Mouse (Mus musculus): ENCODE measurements around the gene Slc25a3. TPM values are rescaled to one million over a fixed set of nuclear protein-coding genes. Genes with fewer than 3 reads are reported as not detected.

Gene Slc25a3
- total and polyA plus RNA-seq, 2 experiments from 2014 or later, result 336 to 607 TPM

- H3K27ac ChIP-seq (ENCODE audit: low read depth, low read length), result no peak overlapping the region
- peak overlapping the region; percentile 47 for H3K4me2 ChIP-seq (ENCODE audit: low read depth)
- no peaks in the 10 kb centered on the region for H3K9me3 ChIP-seq (ENCODE audit: low read length)
- H3K4me3 ChIP-seq (ENCODE audit: low read depth, low read length), result peak overlapping the region; percentile 96
- 0 out of 2 replicates have a peak overlapping the region, but pooled peaks have one; percentile 29 for H3K9ac ChIP-seq
- H3K36me3 ChIP-seq (ENCODE audit: insufficient read depth), result peaks cover 6% of the 10 kb centered on the region; the same call in 1 of the 2 replicates
- WGBS, result 33% methylated on average over 17 of the region's 17 CpGs
- no peaks in the 10 kb centered on the region; the same call in 1 of the 2 replicates for H3K4me1 ChIP-seq (ENCODE audit: insufficient read depth)
- no peak for TF ChIP-seq CTCF (IDR thresholded peaks at IDR 0.05; ENCODE audit: low read depth)
- ATAC-seq (no peak), DNase-seq (no peak)
- H3K27me3 ChIP-seq (ENCODE audit: insufficient read depth, low read length), result no peaks in the 10 kb centered on the region
These were observed 45.7 kb upstream of the Slc25a3 start for GRCm38 (mm10) chr10:91169414-91170065.

GRCm38 (mm10) chr10:91167352-91167751 is 43.5 kb upstream of the Slc25a3 start:
- no peak overlapping the region for H3K4me3 ChIP-seq (ENCODE audit: low read depth, low read length)
- ATAC-seq, result no peak
- H3K36me3 ChIP-seq (ENCODE audit: insufficient read depth), result peaks cover 22% of the 10 kb centered on the region
- peak overlapping the region; percentile 26; the same call in 1 of the 2 replicates for H3K4me2 ChIP-seq (ENCODE audit: low read depth)
- no peak for TF ChIP-seq CTCF (IDR thresholded peaks at IDR 0.05; ENCODE audit: low read depth)
- no peaks in the 10 kb centered on the region; the same call in 1 of the 2 replicates for H3K4me1 ChIP-seq (ENCODE audit: insufficient read depth)
- H3K9me3 ChIP-seq (ENCODE audit: low read length), result no peaks in the 10 kb centered on the region
- no peak overlapping the region for H3K27ac ChIP-seq (ENCODE audit: low read depth, low read length)
- H3K9ac ChIP-seq, result no peak overlapping the region
- WGBS, result 31% methylated on average over 7 of the region's 7 CpGs
- DNase-seq, result no peak
- H3K27me3 ChIP-seq (ENCODE audit: insufficient read depth, low read length), result no peaks in the 10 kb centered on the region

- Histone ChIP-seq H3K27me3 (ENCODE audit: insufficient read depth, low read length) (no peaks in the 10 kb centered on the region), H3K4me2 (ENCODE audit: low read depth) (no peak overlapping the region), H3K4me1 (ENCODE audit: insufficient read depth) (no peaks in the 10 kb centered on the region; the same call in 1 of the 2 replicates), H3K27ac (ENCODE audit: low read depth, low read length) (no peak overlapping the region), H3K36me3 (ENCODE audit: insufficient read depth) (peaks cover 27% of the 10 kb centered on the region), H3K9ac (no peak overlapping the region), H3K4me3 (ENCODE audit: low read depth, low read length) (no peak overlapping the region), H3K9me3 (ENCODE audit: low read length) (no peaks in the 10 kb centered on the region)
- DNase-seq (peak; percentile 61), ATAC-seq (no peak)
- 56% methylated on average over 5 of the region's 5 CpGs for WGBS
- TF ChIP-seq CTCF (IDR thresholded peaks at IDR 0.05; ENCODE audit: low read depth), result peak; percentile 76
These were observed 43.0 kb upstream of the Slc25a3 start for GRCm38 (mm10) chr10:91166890-91167289.

GRCm38 (mm10) chr10:91165850-91166249 is 42.0 kb upstream of the Slc25a3 start:
- no peak for ATAC-seq
- H3K9ac ChIP-seq, result no peak overlapping the region
- DNase-seq, result no peak
- H3K36me3 ChIP-seq (ENCODE audit: insufficient read depth), result peaks cover 37% of the 10 kb centered on the region
- no peak overlapping the region for H3K27ac ChIP-seq (ENCODE audit: low read depth, low read length)
- TF ChIP-seq CTCF (IDR thresholded peaks at IDR 0.05; ENCODE audit: low read depth), result no peak
- no peaks in the 10 kb centered on the region for H3K9me3 ChIP-seq (ENCODE audit: low read length)
- H3K4me3 ChIP-seq (ENCODE audit: low read depth, low read length), result no peak overlapping the region
- H3K4me2 ChIP-seq (ENCODE audit: low read depth), result no peak overlapping the region
- no peaks in the 10 kb centered on the region; the same call in 1 of the 2 replicates for H3K4me1 ChIP-seq (ENCODE audit: insufficient read depth)
- no peaks in the 10 kb centered on the region for H3K27me3 ChIP-seq (ENCODE audit: insufficient read depth, low read length)

GRCm38 (mm10) chr10:91164491-91164890 is 40.6 kb upstream of the Slc25a3 start:
- Histone ChIP-seq H3K9ac (no peak overlapping the region), H3K4me3 (ENCODE audit: low read depth, low read length) (no peak overlapping the region), H3K9me3 (ENCODE audit: low read length) (no peaks in the 10 kb centered on the region), H3K4me1 (ENCODE audit: insufficient read depth) (no peaks in the 10 kb centered on the region; the same call in 1 of the 2 replicates), H3K4me2 (ENCODE audit: low read depth) (no peak overlapping the region), H3K27me3 (ENCODE audit: insufficient read depth, low read length) (no peaks in the 10 kb centered on the region), H3K27ac (ENCODE audit: low read depth, low read length) (no peak overlapping the region), H3K36me3 (ENCODE audit: insufficient read depth) (peaks cover 43% of the 10 kb centered on the region)
- TF ChIP-seq CTCF (IDR thresholded peaks at IDR 0.05; ENCODE audit: low read depth), result no peak
- 84% methylated on average over 3 of the region's 3 CpGs for WGBS
- ATAC-seq, result no peak
- DNase-seq, result no peak

- Histone ChIP-seq H3K4me1 (ENCODE audit: insufficient read depth) (no peaks in the 10 kb centered on the region), H3K27me3 (ENCODE audit: insufficient read depth, low read length) (no peaks in the 10 kb centered on the region), H3K27ac (ENCODE audit: low read depth, low read length) (no peak overlapping the region), H3K4me3 (ENCODE audit: low read depth, low read length) (no peak overlapping the region), H3K36me3 (ENCODE audit: insufficient read depth) (peaks cover 49% of the 10 kb centered on the region), H3K9me3 (ENCODE audit: low read length) (no peaks in the 10 kb centered on the region), H3K4me2 (ENCODE audit: low read depth) (no peak overlapping the region), H3K9ac (no peak overlapping the region)
- TF ChIP-seq CTCF (IDR thresholded peaks at IDR 0.05; ENCODE audit: low read depth), result no peak
- DNase-seq (no peak), ATAC-seq (no peak)
- 92% methylated on average over 15 of the region's 15 CpGs for WGBS
These were observed 38.8 kb upstream of the Slc25a3 start for GRCm38 (mm10) chr10:91162511-91163163.

GRCm38 (mm10) chr10:91162077-91162476 is 38.2 kb upstream of the Slc25a3 start:
- H3K27me3 ChIP-seq (ENCODE audit: insufficient read depth, low read length), result no peaks in the 10 kb centered on the region
- 88% methylated on average over 11 of the region's 11 CpGs for WGBS
- no peaks in the 10 kb centered on the region for H3K4me1 ChIP-seq (ENCODE audit: insufficient read depth)
- no peak overlapping the region for H3K4me3 ChIP-seq (ENCODE audit: low read depth, low read length)
- no peak overlapping the region for H3K4me2 ChIP-seq (ENCODE audit: low read depth)
- H3K9me3 ChIP-seq (ENCODE audit: low read length), result no peaks in the 10 kb centered on the region
- H3K9ac ChIP-seq, result no peak overlapping the region
- no peak for DNase-seq
- TF ChIP-seq CTCF (IDR thresholded peaks at IDR 0.05; ENCODE audit: low read depth), result no peak
- H3K36me3 ChIP-seq (ENCODE audit: insufficient read depth), result peaks cover 51% of the 10 kb centered on the region
- no peak for ATAC-seq
- H3K27ac ChIP-seq (ENCODE audit: low read depth, low read length), result no peak overlapping the region

All from forebrain, postnatal 0 days (tissue).